Mouse (Mus musculus) neural tube, embryonic 15.5 days (tissue): ENCODE data around the gene Camk1. TPM values are rescaled to one million over a fixed set of nuclear protein-coding genes. Genes with fewer than 3 reads are reported as not detected.

ENCODE experiments used
- ATAC-seq: fragments of 200-750 bp; cut with Nextera tagmentation; 2 replicates; pipeline ENCODE4 v1.8.0; 2017; ENCODE audit warnings: mild to moderate bottlenecking, moderate TSS enrichment, moderate library complexity; ENCODE audit not compliant: low FRiP score
- H3K27ac ChIP-seq: fragments of 300-500 bp; sonication (generic); replicated peaks from 2 replicates; pipeline ENCODE4 v1.5.1; 2015; ENCODE audit warnings: mild to moderate bottlenecking, inconsistent platforms
- H3K27me3 ChIP-seq: fragments of 300-500 bp; sonication (generic); replicated peaks from 2 replicates; pipeline ENCODE4 v1.6.1; 2015; ENCODE audit warnings: inconsistent platforms
- H3K36me3 ChIP-seq: fragments of 300-500 bp; sonication (generic); 2 replicates; pipeline ENCODE4 v1.6.1; 2015; ENCODE audit warnings: inconsistent platforms
- H3K4me1 ChIP-seq: fragments of 300-500 bp; sonication (generic); 2 replicates; pipeline ENCODE4 v1.6.1; 2015; ENCODE audit warnings: inconsistent platforms
- H3K4me2 ChIP-seq: fragments of 300-500 bp; sonication (generic); 2 replicates; pipeline ENCODE4 v1.6.1; 2015; ENCODE audit warnings: inconsistent platforms, mild to moderate bottlenecking, moderate library complexity
- H3K4me3 ChIP-seq: fragments of 300-500 bp; sonication (generic); replicated peaks from 2 replicates; pipeline ENCODE4 v1.5.1; 2015; ENCODE audit warnings: mild to moderate bottlenecking, inconsistent platforms
- H3K9ac ChIP-seq: fragments of 300-500 bp; sonication (generic); replicated peaks from 2 replicates; pipeline ENCODE4 v1.6.1; 2015; ENCODE audit warnings: mild to moderate bottlenecking, inconsistent platforms
- H3K9me3 ChIP-seq: fragments of 300-500 bp; sonication (generic); replicated peaks from 2 replicates; pipeline ENCODE4 v1.6.1; 2016; ENCODE audit warnings: inconsistent platforms
- WGBS: fragments of 180-500 bp; shearing (Covaris S2); methylation state at CpG from one replicate; pipeline ENCODE4 v1.1.7; 2015; ENCODE audit warnings: mixed read lengths; 5-methylcytosine and 5-hydroxymethylcytosine counted together
- polyA plus RNA-seq: library from polyadenylated mRNA; unstranded; fragments of >200 nt; fragmentation: Nextera tagmentation; extraction: Ambion mirVana; gene quantifications from 2 replicates; pipeline ENCODE4 v1.2.1, GENCODE M21; 2015

The Camk1 gene
- polyA plus RNA-seq, 1 experiment from 2014 or later, result 119 TPM

DNA sequence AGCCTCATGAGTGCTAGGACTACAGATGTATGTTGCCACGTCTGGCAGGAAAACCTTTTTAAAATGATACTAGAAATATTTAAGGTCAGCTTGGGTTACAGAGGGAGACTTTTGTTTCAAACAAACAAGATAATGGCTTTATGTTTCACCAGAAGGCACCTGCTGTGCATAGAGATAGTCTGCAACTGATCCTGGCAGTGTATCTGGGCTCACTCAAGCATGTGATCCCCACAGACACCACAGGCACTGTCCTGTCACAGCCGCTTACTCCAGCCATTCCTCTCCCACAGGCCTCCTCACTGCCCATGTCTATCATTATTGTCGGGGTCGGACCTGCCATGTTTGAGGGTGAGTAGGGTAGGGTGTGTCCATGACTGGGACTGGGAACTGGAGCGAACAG lies 42.4 kb downstream of the Camk1 start:
- H3K36me3 ChIP-seq, result no peaks in the 10 kb centered on the region
- no peak for ATAC-seq
- no peak overlapping the region for H3K4me2 ChIP-seq
- H3K9me3 ChIP-seq, result no peaks in the 10 kb centered on the region
- H3K27ac ChIP-seq, result no peak overlapping the region
- peaks cover 7% of the 10 kb centered on the region for H3K4me1 ChIP-seq
- WGBS, result 79% methylated on average over 5 of the region's 5 CpGs
- no peak overlapping the region for H3K9ac ChIP-seq
- no peaks in the 10 kb centered on the region for H3K27me3 ChIP-seq
- H3K4me3 ChIP-seq, result no peak overlapping the region

DNA sequence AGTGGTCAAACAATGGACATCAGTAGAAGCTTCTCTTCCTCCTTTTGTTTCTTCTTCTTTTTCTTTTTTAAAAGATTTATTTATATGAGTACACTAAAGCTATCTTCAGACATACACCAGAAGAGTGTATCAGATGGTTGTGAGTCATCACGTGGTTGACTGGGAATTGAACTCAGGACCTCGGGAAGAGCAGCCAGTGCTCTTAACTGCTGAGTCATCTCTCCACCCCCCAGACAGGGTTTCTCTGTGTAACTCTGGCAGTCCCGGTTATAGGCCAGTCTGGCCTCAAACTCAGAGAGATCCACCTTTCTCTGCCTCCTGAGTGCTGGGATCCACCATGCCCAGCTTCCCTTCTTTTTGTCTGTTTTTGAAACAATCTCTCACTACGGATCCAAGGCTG lies 47.1 kb downstream of the Camk1 start:
- WGBS, result 78% methylated on average over 4 of the region's 4 CpGs
- Histone ChIP-seq H3K27me3 (no peaks in the 10 kb centered on the region), H3K4me3 (no peak overlapping the region), H3K4me1 (no peaks in the 10 kb centered on the region), H3K9ac (no peak overlapping the region), H3K9me3 (no peaks in the 10 kb centered on the region), H3K27ac (no peak overlapping the region), H3K36me3 (no peaks in the 10 kb centered on the region), H3K4me2 (no peak overlapping the region)
- no peak for ATAC-seq

DNA sequence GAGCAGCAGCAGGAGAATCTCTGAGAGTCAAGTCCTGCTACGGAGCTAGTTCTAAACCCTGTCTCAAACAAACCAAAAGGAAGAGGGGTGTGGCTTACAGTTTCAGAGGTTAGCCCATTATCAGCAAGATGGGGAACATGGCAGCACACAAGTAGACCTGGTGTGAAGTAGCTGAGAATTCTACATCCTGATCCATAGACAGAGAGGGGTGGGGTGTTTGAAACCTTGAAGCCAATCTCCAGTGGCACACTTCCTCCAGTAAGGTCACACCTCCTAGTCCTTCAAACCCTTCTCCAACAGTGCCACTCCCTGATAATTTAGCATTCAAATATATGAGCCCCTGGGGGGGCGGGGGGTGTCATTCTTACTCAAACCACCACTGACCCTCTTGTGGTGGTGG lies 47.7 kb downstream of the Camk1 start:
- no peak overlapping the region for H3K4me3 ChIP-seq
- no peaks in the 10 kb centered on the region for H3K9me3 ChIP-seq
- H3K4me2 ChIP-seq, result no peak overlapping the region
- H3K27ac ChIP-seq, result no peak overlapping the region
- 85% methylated on average over 2 of the region's 2 CpGs for WGBS
- H3K27me3 ChIP-seq, result no peaks in the 10 kb centered on the region
- no peak for ATAC-seq
- H3K9ac ChIP-seq, result no peak overlapping the region
- no peaks in the 10 kb centered on the region for H3K36me3 ChIP-seq
- no peaks in the 10 kb centered on the region for H3K4me1 ChIP-seq

DNA sequence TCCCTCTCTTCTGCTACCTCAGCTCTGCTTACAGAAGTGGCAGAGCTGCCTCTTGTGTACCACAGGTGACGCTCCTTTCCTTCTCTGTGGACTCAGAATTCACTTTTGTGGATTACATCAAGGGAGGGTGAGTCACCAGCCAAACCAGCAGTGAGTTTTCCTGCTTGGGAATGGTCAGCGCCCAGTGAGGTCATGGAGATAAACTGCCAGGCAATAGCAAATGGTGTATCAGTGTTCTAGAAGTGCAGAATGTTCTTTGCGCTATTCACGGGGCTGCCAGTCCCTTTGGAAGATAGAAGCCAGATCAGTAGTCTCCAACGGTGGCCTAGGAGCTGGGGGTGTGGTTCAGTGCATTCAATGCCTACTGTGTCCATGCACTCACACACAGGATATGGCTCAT lies 50.8 kb downstream of the Camk1 start:
- 81% methylated on average over 5 of the region's 5 CpGs for WGBS
- no peak overlapping the region for H3K27ac ChIP-seq
- ATAC-seq, result no peak

GRCm38 (mm10) chr6:113290346-113290745 lies 53.4 kb downstream of the Camk1 start:
- H3K9me3 ChIP-seq, result no peaks in the 10 kb centered on the region
- 70% methylated on average over 6 of the region's 6 CpGs for WGBS
- no peaks in the 10 kb centered on the region for H3K36me3 ChIP-seq
- no peak overlapping the region for H3K4me3 ChIP-seq
- H3K27ac ChIP-seq, result no peak overlapping the region
- H3K4me2 ChIP-seq, result no peak overlapping the region
- H3K27me3 ChIP-seq, result no peaks in the 10 kb centered on the region; the same call in 1 of the 2 replicates
- no peak overlapping the region for H3K9ac ChIP-seq
- no peak for ATAC-seq
- no peaks in the 10 kb centered on the region for H3K4me1 ChIP-seq

More for the DNA sequence above, 50.8 kb downstream of the Camk1 start:
- Histone ChIP-seq H3K9ac (no peak overlapping the region), H3K27me3 (no peaks in the 10 kb centered on the region), H3K4me1 (no peaks in the 10 kb centered on the region), H3K4me2 (no peak overlapping the region), H3K36me3 (no peaks in the 10 kb centered on the region), H3K9me3 (no peaks in the 10 kb centered on the region), H3K4me3 (no peak overlapping the region)

DNA sequence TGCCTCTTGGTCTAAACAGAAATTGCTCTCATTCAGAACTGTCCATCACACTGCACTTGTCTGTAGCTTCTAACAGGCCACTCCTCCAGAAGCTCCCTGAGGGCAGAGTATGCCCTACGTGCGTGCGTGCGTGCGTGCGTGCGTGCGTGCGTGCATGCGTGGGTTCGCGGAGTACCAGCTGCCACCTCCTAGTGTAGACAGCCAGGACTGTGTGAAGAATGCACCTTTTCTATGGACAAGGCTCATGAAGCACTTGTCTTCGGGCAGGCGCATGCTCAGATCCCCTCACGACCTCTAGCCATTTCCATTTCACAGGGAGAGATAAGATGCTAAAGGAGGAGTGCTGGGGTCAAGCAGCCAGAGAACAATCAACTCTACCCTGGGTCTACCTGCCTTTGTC lies 54.4 kb downstream of the Camk1 start:
- Histone ChIP-seq H3K27ac (no peak overlapping the region), H3K4me2 (no peak overlapping the region), H3K27me3 (peaks cover 10% of the 10 kb centered on the region), H3K4me3 (no peak overlapping the region), H3K9ac (no peak overlapping the region), H3K9me3 (no peaks in the 10 kb centered on the region), H3K36me3 (no peaks in the 10 kb centered on the region), H3K4me1 (no peaks in the 10 kb centered on the region)
- ATAC-seq, result no peak
- WGBS, result 91% methylated on average over 15 of the region's 15 CpGs

GRCm38 (mm10) chr6:113287236-113287635 lies 56.5 kb downstream of the Camk1 start:
- WGBS, result 85% methylated on average over 4 of the region's 4 CpGs
- Histone ChIP-seq H3K36me3 (no peaks in the 10 kb centered on the region), H3K9ac (no peak overlapping the region), H3K4me1 (peaks cover 11% of the 10 kb centered on the region), H3K4me3 (no peak overlapping the region), H3K9me3 (no peaks in the 10 kb centered on the region), H3K27ac (no peak overlapping the region), H3K27me3 (peaks cover 31% of the 10 kb centered on the region), H3K4me2 (no peak overlapping the region)
- no peak for ATAC-seq

DNA sequence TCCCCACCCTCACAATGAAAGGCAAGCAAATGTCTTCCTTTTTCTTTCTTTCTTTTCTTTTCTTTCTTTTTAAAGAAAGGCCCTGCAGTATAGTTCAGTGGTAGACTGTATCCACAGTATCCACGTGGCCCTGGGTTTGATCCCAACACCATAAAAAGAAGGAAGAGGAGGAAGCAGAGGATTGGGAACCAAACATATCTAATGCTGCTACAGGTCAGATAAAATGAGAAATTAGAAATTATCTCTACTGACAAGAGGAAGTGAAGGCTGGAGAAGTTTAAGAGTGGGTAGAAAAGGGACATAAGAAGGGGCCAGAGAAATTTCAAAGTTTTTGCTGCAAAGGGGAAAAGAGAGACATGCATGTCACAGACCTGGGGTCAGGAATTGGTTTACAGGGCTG lies 57.5 kb downstream of the Camk1 start:
- H3K4me1 ChIP-seq, result peaks cover 17% of the 10 kb centered on the region
- no peak for ATAC-seq
- 42% methylated on average over 1 of the region's 1 CpGs for WGBS

GRCm38 (mm10) chr6:113284931-113285330 lies 58.9 kb downstream of the Camk1 start:
- Histone ChIP-seq H3K4me2 (no peak overlapping the region), H3K4me1 (peaks cover 17% of the 10 kb centered on the region), H3K9ac (no peak overlapping the region), H3K9me3 (no peaks in the 10 kb centered on the region), H3K36me3 (peaks cover 6% of the 10 kb centered on the region; the same call in 1 of the 2 replicates), H3K4me3 (no peak overlapping the region), H3K27me3 (peaks cover 49% of the 10 kb centered on the region), H3K27ac (no peak overlapping the region)
- 80% methylated on average over 3 of the region's 3 CpGs for WGBS
- ATAC-seq, result no peak

More for the DNA sequence above, 57.5 kb downstream of the Camk1 start:
- Histone ChIP-seq H3K27ac (no peak overlapping the region), H3K27me3 (peaks cover 40% of the 10 kb centered on the region), H3K9me3 (no peaks in the 10 kb centered on the region), H3K36me3 (no peaks in the 10 kb centered on the region), H3K4me2 (no peak overlapping the region), H3K9ac (no peak overlapping the region), H3K4me3 (no peak overlapping the region)

Other genes with a start within 250 kb of the Camk1 start
- 45.6 and 54.6 TPM in 2 replicates for gene Lhfpl4, start 148.6 kb downstream of the Camk1 start, polyA plus RNA-seq
- 30.2 and 36.7 TPM in 2 replicates for gene Mtmr14, start 106.1 kb downstream of the Camk1 start, polyA plus RNA-seq
- 1.5 TPM in 2 replicates for gene Cpne9, start 61.7 kb downstream of the Camk1 start, polyA plus RNA-seq
- gene Brpf1, start 36.8 kb downstream of the Camk1 start, polyA plus RNA-seq, result 13.8 TPM in 2 replicates
- 9.3 and 10.1 TPM in 2 replicates for gene Ogg1, start 17.0 kb downstream of the Camk1 start, polyA plus RNA-seq
- 73.4 and 73.9 TPM in 2 replicates for gene Tada3, start 33.9 kb upstream of the Camk1 start, polyA plus RNA-seq
- gene Arpc4, start 34.1 kb upstream of the Camk1 start, polyA plus RNA-seq, result 428 and 436 TPM in 2 replicates
- gene Ttll3, start 45.3 kb upstream of the Camk1 start, polyA plus RNA-seq, result 10.3 and 11.3 TPM in 2 replicates
- 20.0 and 24.6 TPM in 2 replicates for gene Rpusd3, start 75.4 kb upstream of the Camk1 start, polyA plus RNA-seq
- 0.24 TPM in 1 of 2 replicates, not detected in the other for gene Cidec, start 91.8 kb upstream of the Camk1 start, polyA plus RNA-seq
- gene Jagn1, start 98.6 kb upstream of the Camk1 start, polyA plus RNA-seq, result 103 TPM in 2 replicates
- 0.50 and 1.5 TPM in 2 replicates for gene Il17re, start 114.5 kb upstream of the Camk1 start, polyA plus RNA-seq
- 3.5 and 9.5 TPM in 2 replicates for gene Il17rc, start 127.4 kb upstream of the Camk1 start, polyA plus RNA-seq
- 87.9 and 106 TPM in 2 replicates for gene Creld1, start 139.3 kb upstream of the Camk1 start, polyA plus RNA-seq
- 10.2 and 12.8 TPM in 2 replicates for gene Prrt3, start 157.9 kb upstream of the Camk1 start, polyA plus RNA-seq
- 118 and 119 TPM in 2 replicates for gene Emc3, start 187.7 kb upstream of the Camk1 start, polyA plus RNA-seq
- 1.8 and 3.7 TPM in 2 replicates for gene Fancd2, start 187.7 kb upstream of the Camk1 start, polyA plus RNA-seq